Comparison of ENCODE assay signal across 8 mouse cellular contexts in the genomic region with DNA sequence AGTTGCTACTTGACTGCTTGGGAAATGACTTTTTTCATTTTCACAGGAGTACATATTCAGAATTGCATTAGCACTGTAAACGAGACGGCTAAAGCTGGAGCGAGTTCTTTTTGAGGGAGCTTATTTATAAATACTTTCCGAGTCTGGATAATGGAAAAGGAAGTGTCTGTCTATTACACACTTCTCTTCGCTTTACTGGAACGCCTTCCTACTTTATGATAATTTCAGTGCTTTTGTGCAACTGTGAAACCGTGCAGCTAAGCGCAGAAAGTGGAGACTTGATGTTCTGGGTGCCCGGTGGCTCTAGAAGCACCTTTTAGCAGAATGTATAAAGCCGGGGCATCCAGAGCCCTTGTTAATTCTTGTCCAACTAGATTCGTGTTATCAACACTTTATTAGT. TPM values are rescaled to one million over a fixed set of nuclear protein-coding genes. Genes with fewer than 3 reads are reported as not detected.
A peak's percentile ranks its signal among the peaks of the same experiment; 100 is the strongest.
DNase-seq lines count a peak whose midpoint lies in the region; ATAC-seq and TF ChIP-seq lines count a peak whose summit lies in the region.
"Had no signal": no experiment of that assay in that cellular context is flagged by ENCODE, and none has a peak within 500 bp of the region (broad histone marks: within the 10 kb centered on the region; RNA-seq: fewer than 3 reads in every experiment).

No protein-coding gene starts in this region.

- no peak for ATAC-seq in forebrain, embryonic 12.5 days (ENCODE audit: low FRiP score)
- ATAC-seq in limb, embryonic 12.5 days (ENCODE audit: insufficient number of reproducible peaks, insufficient read depth, low FRiP score, low TSS enrichment, low read depth), result no peak
- no peak for ATAC-seq in stomach, embryonic 14.5 days (ENCODE audit: insufficient number of reproducible peaks, insufficient read depth, low FRiP score, low read depth)

- no peaks in the 10 kb centered on the region for H3K9me3 ChIP-seq in forebrain, embryonic 12.5 days
- no peaks in the 10 kb centered on the region for H3K9me3 ChIP-seq in limb, embryonic 12.5 days
- no peaks in the 10 kb centered on the region for H3K9me3 ChIP-seq in stomach, embryonic 14.5 days (ENCODE audit: control insufficient read depth, low read depth, low read length)

- no peaks in the 10 kb centered on the region for H3K27me3 ChIP-seq in forebrain, embryonic 12.5 days
- no peaks in the 10 kb centered on the region for H3K27me3 ChIP-seq in limb, embryonic 12.5 days
- no peaks in the 10 kb centered on the region for H3K27me3 ChIP-seq in stomach, embryonic 14.5 days (ENCODE audit: control insufficient read depth, insufficient read depth, low read length)

- 0 out of 2 replicates have a peak, but pooled peaks cover 4% of the 10 kb centered on the region for H3K36me3 ChIP-seq in forebrain, embryonic 12.5 days (replicated peaks)
- peaks cover 7% of the 10 kb centered on the region; the same call in 1 of the 2 replicates for H3K36me3 ChIP-seq in limb, embryonic 12.5 days
- H3K36me3 ChIP-seq in stomach, embryonic 14.5 days (ENCODE audit: control insufficient read depth, insufficient read depth, low read length), result no peaks in the 10 kb centered on the region

- 21% methylated on average over 11 of the region's 11 CpGs for whole genome bisulfite sequencing in lung, adult 2 months
- WGBS in forebrain, embryonic 12.5 days, result 70% methylated on average over 11 of the region's 11 CpGs
- 80% methylated on average over 11 of the region's 11 CpGs for WGBS in limb, embryonic 12.5 days
- 48% methylated on average over 11 of the region's 11 CpGs for WGBS in stomach, embryonic 14.5 days

- no peak for TF ChIP-seq CTCF in lung, adult 2 months (IDR thresholded peaks at IDR 0.05; ENCODE audit: insufficient read depth, low read length)

- peak overlapping the region; percentile 62 for H3K4me2 ChIP-seq in forebrain, embryonic 12.5 days
- H3K4me2 ChIP-seq in limb, embryonic 12.5 days, result peak overlapping the region; percentile 78
- peak overlapping the region; percentile 75 for H3K4me2 ChIP-seq in stomach, embryonic 14.5 days (replicated peaks; ENCODE audit: low read depth, low read length)

- no peak overlapping the region for H3K27ac ChIP-seq in forebrain, embryonic 12.5 days
- H3K27ac ChIP-seq in limb, embryonic 12.5 days, result no peak overlapping the region
- no peak overlapping the region for H3K27ac ChIP-seq in stomach, embryonic 14.5 days (ENCODE audit: low read length)

- H3K4me1 ChIP-seq in lung, adult 2 months (ENCODE audit: control insufficient read depth, insufficient read depth, low read length), result peaks cover 9% of the 10 kb centered on the region
- peaks cover 25% of the 10 kb centered on the region for H3K4me1 ChIP-seq in forebrain, embryonic 12.5 days
- peaks cover 21% of the 10 kb centered on the region for H3K4me1 ChIP-seq in limb, embryonic 12.5 days (replicated peaks)
- H3K4me1 ChIP-seq in stomach, embryonic 14.5 days (ENCODE audit: control insufficient read depth, insufficient read depth, low read length), result peaks cover 12% of the 10 kb centered on the region

- intact Hi-C loops in gastrocnemius, postnatal 36 days (cut with DNase I), result no loop called here

- H3K9ac ChIP-seq in forebrain, embryonic 12.5 days, result 0 out of 2 replicates have a peak overlapping the region, but pooled peaks have one; percentile 33
- no peak overlapping the region for H3K9ac ChIP-seq in limb, embryonic 12.5 days (replicated peaks)
- 0 out of 2 replicates have a peak overlapping the region, but pooled peaks have one; percentile 4 for H3K9ac ChIP-seq in stomach, embryonic 14.5 days (replicated peaks; ENCODE audit: low read depth, low read length)

- no peak for TF ChIP-seq POLR2A in lung, adult 2 months (IDR thresholded peaks at IDR 0.05; ENCODE audit: borderline replicate concordance, extremely low read depth, low read depth, low read length)

- no peak for DNase-seq in lung, adult 2 months
- no peak for DNase-seq in lung, postnatal 25 days (ENCODE audit: low spot score)
- no peak for DNase-seq in gastrocnemius, postnatal 36 days
- DNase-seq in thymus, postnatal 0 days (ENCODE audit: low spot score), result no peak
- DNase-seq: lung, postnatal 10 days had no signal

- H3K4me3 ChIP-seq in lung, adult 2 months (replicated peaks; ENCODE audit: extremely low read depth, low read depth, low read length), result peak overlapping the region; percentile 27
- peak overlapping the region; percentile 95 for H3K4me3 ChIP-seq in forebrain, embryonic 12.5 days (replicated peaks)
- H3K4me3 ChIP-seq in limb, embryonic 12.5 days (replicated peaks), result peak overlapping the region; percentile 88; the same call in 1 of the 2 replicates
- H3K4me3 ChIP-seq in stomach, embryonic 14.5 days (ENCODE audit: low read depth, low read length), result peak overlapping the region; percentile 76

RNA-seq across cellular contexts. Expression of gene Cdk8, which starts 1.8 kb away (rescaled TPM):
- polyA plus RNA-seq in lung, adult 2 months (2012; rRNA removed), result 28.4 and 33.8 TPM in 2 replicates
- polyA plus RNA-seq in forebrain, embryonic 12.5 days (2016; fragmentation: Nextera tagmentation; extraction: Ambion mirVana), result 28.3 and 33.4 TPM in 2 replicates
- 30.1 and 31.3 TPM in 2 replicates for polyA plus RNA-seq in limb, embryonic 12.5 days (2016; fragmentation: Nextera tagmentation; extraction: Ambion mirVana)
- polyA plus RNA-seq in stomach, embryonic 14.5 days (2014; fragmentation: Nextera tagmentation; extraction: Ambion mirVana), result 24.6 and 24.7 TPM in 2 replicates
- 10 to 100 TPM; 15.4 to 16.7 TPM for total RNA-seq in gastrocnemius, postnatal 36 days (2021)
- polyA plus RNA-seq in thymus, postnatal 0 days (2015; fragmentation: Nextera tagmentation; extraction: Ambion mirVana), result 15.6 and 16.3 TPM in 2 replicates

RNA-seq across cellular contexts. Expression of gene Rnf6, which starts 11.5 kb away (rescaled TPM):
- 15.7 and 25.9 TPM in 2 replicates for polyA plus RNA-seq in lung, adult 2 months (2012; rRNA removed)
- 24.2 and 26.5 TPM in 2 replicates for polyA plus RNA-seq in forebrain, embryonic 12.5 days (2016; fragmentation: Nextera tagmentation; extraction: Ambion mirVana)
- polyA plus RNA-seq in limb, embryonic 12.5 days (2016; fragmentation: Nextera tagmentation; extraction: Ambion mirVana), result 29.4 and 29.9 TPM in 2 replicates
- polyA plus RNA-seq in stomach, embryonic 14.5 days (2014; fragmentation: Nextera tagmentation; extraction: Ambion mirVana), result 40.6 TPM in 2 replicates
- total RNA-seq in gastrocnemius, postnatal 36 days (2021), result 10 to 100 TPM; 29.7 to 35.9 TPM
- polyA plus RNA-seq in thymus, postnatal 0 days (2015; fragmentation: Nextera tagmentation; extraction: Ambion mirVana), result 61.1 and 63.3 TPM in 2 replicates

RNA-seq across cellular contexts. Expression of gene 1700001J03Rik, which starts 47.7 kb away (rescaled TPM):
- 0.85 and 0.92 TPM in 2 replicates for polyA plus RNA-seq in lung, adult 2 months (2012; rRNA removed)
- polyA plus RNA-seq in forebrain, embryonic 12.5 days (2016; fragmentation: Nextera tagmentation; extraction: Ambion mirVana), result not detected in 2 replicates
- polyA plus RNA-seq in limb, embryonic 12.5 days (2016; fragmentation: Nextera tagmentation; extraction: Ambion mirVana), result not detected in 2 replicates
- not detected in 2 replicates for polyA plus RNA-seq in stomach, embryonic 14.5 days (2014; fragmentation: Nextera tagmentation; extraction: Ambion mirVana)
- total RNA-seq in gastrocnemius, postnatal 36 days (2021), result 1 to 10 TPM in 1 of 2 experiments, under 1 TPM in 1; 0.59 to 1.0 TPM
- polyA plus RNA-seq in thymus, postnatal 0 days (2015; fragmentation: Nextera tagmentation; extraction: Ambion mirVana), result not detected in 2 replicates

Comparison
In these comparisons a context has a peak if more than half of its experiments do, and no peak if none do; other contexts are left out.
1. H3K4me3 ChIP-seq: peak in every context shown above with its lines; median percentile 95 in forebrain, embryonic 12.5 days; 88 in limb, embryonic 12.5 days; 76 in stomach, embryonic 14.5 days; 27 in lung, adult 2 months.